Mouse (Mus musculus) cerebellum, adult 2 months (tissue): ENCODE results near the gene Fut11.

Experiments
- CTCF ChIP-seq: fragments of 200-500 bp; IDR thresholded peaks from 2 replicates; pipeline ENCODE4 v1.5.1; 2011; ENCODE audit warnings: low read depth, mild to moderate bottlenecking, control low read depth, low read length, moderate library complexity, borderline replicate concordance; ENCODE audit not compliant: insufficient read depth
- POLR2A ChIP-seq: fragments of 200-500 bp; IDR thresholded peaks from 2 replicates; pipeline ENCODE4 v1.6.1; 2011; ENCODE audit warnings: low read length, control low read depth, borderline replicate concordance; ENCODE audit not compliant: insufficient read depth

- TF ChIP-seq POLR2A (no peak), CTCF (no peak)
These were observed 25.0 kb downstream of the Fut11 start for GRCm38 (mm10) chr14:20719767-20720166.
